Mouse (Mus musculus) liver (tissue): ENCODE data around the gene Wdr34.

Experiments used
- DNase-seq: peaks from one replicate; pipeline ENCODE4 v3.0.0-alpha.2; 2020; ENCODE audit warnings: mixed read lengths

Wdr34 gene

GRCm38 (mm10) chr2:30048699-30049388, at the start of gene Wdr34:
Wdr34 (minus strand) TSS chr2:30048881.
- DNase-seq: peak; percentile 98

- DNase-seq: peak; percentile 72
These were observed 47.3 kb upstream of the Wdr34 start for GRCm38 (mm10) chr2:30095882-30096527.

DNA sequence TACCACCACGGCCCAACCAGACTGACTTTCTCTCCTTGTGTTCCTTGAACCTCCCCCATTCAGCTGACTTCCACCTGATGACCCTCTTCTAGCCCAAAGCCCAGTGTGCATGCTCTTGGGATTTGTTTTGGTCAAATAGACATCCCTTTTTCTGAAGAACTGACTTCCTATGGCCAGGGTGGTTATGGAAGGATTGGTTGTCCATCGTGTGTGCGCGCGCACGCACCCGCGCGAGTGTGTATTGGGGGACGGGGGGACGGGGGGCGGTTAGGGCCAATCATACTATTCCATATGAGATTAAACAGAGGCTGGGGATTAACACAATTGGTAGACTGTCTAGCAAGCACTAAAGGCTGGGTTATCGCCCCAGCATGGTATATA, 45.5 kb upstream of the Wdr34 start:
- DNase-seq: peak; percentile 49

GRCm38 (mm10) chr2:30093471-30094207, 45.0 kb upstream of the Wdr34 start, which contains the start of gene Zdhhc12:
Zdhhc12 (minus strand) TSS chr2:30093648.
- peak; percentile 99 for DNase-seq

DNA sequence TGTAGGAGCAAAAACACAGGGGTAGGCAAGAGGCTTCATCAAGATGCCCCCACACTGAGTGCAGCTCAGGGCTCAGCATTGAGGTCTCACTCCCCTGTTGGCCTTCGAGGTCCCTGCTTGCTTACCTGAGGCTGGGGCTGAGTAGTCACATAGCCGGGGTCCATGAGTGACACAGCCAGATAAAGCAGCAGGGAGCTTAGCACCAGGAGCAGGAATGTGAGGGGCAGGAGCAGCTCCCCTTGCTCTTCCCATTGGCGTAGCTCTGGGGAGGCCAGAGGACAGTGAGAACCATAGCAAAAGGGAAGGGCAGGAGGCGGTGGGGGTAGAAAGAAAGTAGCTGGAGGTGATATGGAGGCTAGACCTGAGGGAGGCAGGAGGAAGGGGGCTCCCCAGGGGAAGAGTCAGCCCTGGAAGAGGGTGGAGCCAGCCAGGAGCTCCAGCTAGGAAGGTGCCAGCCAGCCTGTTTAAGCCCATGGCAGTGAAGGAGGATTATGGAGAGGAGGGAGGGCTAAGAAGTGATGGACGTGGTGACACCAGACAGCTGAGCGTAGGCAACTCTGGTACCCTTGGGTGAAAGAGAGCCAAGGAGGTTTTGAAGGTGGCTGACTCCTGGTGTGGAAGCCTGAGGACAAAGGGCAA, 43.7 kb upstream of the Wdr34 start:
- no peak for DNase-seq

DNA sequence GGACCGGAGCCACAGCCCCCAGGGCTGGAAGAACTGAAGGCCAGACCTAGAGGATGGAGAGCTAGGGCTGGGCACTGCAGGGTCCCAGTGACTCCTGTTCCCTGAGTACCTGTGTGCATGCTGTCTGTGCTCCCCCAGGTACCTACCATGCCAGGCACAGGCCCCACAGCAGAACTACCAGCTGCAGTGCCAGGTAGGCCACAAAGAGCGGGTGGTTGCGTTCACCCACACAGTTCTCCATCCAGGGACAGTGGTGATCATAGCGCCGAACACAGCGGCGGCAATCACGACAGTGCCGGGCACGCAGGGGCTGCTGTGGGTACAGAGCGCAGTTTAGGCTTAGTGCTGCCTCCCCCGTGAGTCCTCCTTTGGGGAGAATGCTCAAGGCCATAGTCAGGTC, 42.8 kb upstream of the Wdr34 start:
- no peak for DNase-seq

DNA sequence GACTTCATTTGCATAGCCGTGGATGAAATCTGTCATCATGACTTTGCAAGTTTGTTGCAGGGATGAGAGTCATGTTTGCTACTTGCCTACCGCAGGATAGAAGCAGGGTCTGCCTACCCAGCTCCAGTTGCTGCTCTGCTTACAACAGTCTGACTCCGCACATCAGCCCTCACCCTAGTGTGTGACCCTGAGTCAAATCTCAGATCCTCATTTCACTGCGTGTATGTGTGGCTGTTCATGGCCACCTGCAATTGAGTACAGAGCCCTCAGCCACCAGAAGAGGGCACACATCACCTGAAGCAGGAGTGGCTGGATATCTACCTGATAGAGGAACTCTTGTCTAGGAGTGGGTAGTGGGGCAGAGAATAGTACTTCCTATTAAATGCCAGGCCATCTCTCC, 38.6 kb upstream of the Wdr34 start:
- no peak for DNase-seq

- no peak for DNase-seq
These were observed 36.0 kb upstream of the Wdr34 start for GRCm38 (mm10) chr2:30084632-30085031.

DNA sequence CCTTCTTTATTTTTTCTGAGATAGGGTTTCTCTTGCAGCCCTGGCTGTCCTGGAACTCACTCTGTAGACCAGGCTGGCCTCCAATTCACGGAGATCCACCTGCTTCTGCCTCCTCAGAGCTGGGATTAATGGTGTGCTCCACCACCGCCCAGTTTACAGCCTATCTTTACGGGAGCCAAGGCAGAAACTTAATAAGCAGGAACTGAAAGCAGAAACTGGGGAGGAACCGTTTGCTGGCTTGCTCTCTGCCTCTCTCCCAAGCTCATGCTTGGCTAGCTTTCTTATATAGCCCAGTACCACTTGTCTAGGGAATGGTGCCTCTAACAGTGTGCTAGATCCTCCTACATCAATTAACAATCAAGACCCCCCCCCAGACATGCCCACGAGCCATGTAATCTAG, 35.4 kb upstream of the Wdr34 start:
- DNase-seq: no peak

GRCm38 (mm10) chr2:30080181-30080800, 31.6 kb upstream of the Wdr34 start:
- no peak for DNase-seq

DNA sequence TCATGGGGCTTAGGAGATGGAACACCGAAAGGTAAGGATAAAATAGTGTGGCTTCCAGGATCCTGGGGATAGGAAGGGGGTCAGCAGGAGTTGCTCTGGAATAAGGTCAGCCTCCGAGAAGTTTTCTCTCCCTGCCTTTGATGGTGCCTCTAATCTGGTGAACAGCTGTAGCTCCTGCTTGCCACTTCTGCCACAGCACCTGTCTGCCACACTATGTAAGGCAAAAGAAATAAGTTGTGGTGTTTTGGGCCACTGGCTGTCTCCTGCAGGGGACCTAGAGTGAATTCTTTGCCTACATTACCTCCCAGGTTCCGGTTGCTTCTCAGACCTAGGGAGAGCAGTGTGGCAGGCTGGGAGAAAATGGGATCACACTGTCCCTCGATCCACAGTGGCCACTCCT, 30.1 kb upstream of the Wdr34 start:
- DNase-seq: no peak

DNA sequence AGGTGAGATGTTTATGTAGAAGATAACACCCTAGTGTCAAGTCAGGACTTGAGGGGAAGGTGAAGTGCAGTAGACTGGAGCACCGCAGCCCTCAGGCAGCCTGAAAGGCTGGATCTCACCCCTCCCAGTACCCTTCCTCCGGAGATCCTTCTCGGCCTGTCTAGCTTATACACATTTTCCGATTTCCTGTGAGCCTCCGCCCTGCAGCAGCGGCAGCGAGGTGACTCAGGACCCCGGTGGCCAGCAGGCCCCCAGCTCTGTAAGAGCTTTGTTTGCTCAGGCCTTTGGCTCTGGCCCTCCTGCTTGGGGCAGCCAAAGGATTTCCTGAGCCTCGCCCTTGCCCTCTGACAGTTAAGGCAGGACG, 29.6 kb upstream of the Wdr34 start:
- DNase-seq: no peak

- DNase-seq: peak; percentile 84
These were observed 29.0 kb upstream of the Wdr34 start, which contains the start of gene Pkn3 for GRCm38 (mm10) chr2:30077502-30078348. Pkn3 (plus strand) TSS chr2:30077684.

- no peak for DNase-seq
These were observed 28.3 kb upstream of the Wdr34 start for GRCm38 (mm10) chr2:30076959-30077358.

- no peak for DNase-seq
These were observed 27.8 kb upstream of the Wdr34 start for GRCm38 (mm10) chr2:30076439-30076838.

- DNase-seq: no peak
These were observed 26.9 kb upstream of the Wdr34 start for GRCm38 (mm10) chr2:30075625-30076024.

DNA sequence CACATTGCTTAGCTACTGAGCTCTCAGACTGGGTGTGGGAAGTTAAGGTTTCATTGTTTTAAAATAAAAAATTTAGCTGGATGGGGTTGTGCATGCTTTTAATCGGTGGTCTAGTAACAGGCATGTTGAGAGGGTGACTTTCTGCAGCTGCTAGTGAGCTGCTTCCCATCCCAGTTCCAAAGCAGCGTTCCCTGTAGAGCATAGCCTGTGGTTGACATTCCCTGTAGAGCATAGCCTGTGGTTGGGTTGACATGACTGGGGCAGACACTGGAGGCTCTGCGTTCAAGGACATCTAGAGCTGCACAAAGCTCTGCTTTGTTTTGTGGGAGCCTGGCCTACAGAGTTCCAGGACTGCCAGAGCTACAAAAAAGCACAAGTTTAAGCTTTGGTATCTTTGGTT, 24.6 kb upstream of the Wdr34 start:
- DNase-seq: no peak

GRCm38 (mm10) chr2:30072875-30073274, 24.2 kb upstream of the Wdr34 start:
- no peak for DNase-seq

- no peak for DNase-seq
These were observed 19.3 kb upstream of the Wdr34 start for GRCm38 (mm10) chr2:30067962-30068361.

- DNase-seq: peak; percentile 58
These were observed 18.6 kb upstream of the Wdr34 start for GRCm38 (mm10) chr2:30067031-30067888.
